Mouse (Mus musculus): ENCODE data around the gene Rora.

DNA sequence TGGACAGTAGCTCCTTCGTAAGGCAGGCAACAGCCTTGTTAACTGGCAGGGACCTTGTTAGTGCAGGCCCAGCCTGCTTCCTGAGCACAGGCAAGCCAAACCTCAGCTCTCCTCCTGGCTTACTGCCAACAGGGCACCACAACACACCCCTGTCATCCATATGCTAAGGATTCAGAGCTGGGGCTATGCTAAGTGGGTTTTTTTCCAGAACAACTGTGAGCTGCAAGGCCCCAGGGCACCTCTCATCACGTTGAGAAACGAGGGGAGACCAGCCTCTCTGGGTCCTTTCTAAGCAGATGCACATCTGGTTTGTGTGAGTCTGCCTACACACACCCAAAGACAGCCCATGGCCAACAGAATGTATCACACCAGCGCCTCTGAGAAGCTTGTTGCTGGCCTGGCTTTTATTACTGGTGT lies 289.0 kb downstream of the Rora start:
- no peak for TF ChIP-seq EP300 (optimal IDR thresholded peaks at IDR 0.05)
- TF ChIP-seq CTCF (IDR thresholded peaks at IDR 0.05; ENCODE audit: low read depth): no peak

Data from stomach, postnatal 0 days (tissue).